Mouse (Mus musculus): ENCODE measurements around the gene Ccnk. TPM values are rescaled to one million over a fixed set of nuclear protein-coding genes. Genes with fewer than 3 reads are reported as not detected.

Gene Ccnk
- polyA plus RNA-seq, 1 experiment from 2014 or later = 6.0 TPM

DNA sequence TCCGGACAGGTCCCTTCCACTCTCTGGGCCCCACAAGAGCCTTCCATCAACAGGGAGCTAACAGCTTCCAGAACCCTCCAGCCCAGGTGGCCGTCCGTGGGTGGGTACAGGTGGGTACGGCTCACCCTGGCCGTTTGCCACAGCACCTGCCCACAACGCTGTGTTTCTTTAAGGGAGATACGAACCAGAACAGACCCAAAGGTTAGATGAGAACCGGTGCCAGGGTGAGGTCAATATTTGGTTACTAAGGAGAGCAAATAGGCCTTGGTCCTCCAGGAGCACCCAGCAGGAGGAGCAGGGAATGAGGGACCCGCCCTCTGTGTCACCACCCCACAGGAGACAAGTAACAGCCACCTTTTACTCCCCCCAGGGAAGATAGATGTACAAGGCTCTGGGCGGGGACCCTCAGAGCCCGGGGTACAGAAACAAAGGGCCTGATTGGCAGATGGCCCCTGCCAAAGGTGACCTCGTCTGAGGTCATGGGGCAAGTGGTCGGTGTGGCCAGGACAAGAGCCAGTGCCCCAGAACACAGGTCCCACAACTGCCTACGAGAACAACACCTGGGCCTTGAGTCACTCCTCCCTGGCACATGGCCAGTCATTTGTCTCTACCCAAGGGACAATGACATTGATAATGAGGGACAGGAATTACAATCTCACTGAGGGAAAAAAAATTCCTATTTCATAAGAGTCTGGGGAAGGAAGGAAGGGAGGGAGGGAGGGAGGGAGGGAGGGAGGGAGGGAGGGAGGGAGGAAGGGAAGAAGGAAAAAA, 55.6 kb downstream of the Ccnk start:
- Histone ChIP-seq H3K4me1 (ENCODE audit: control insufficient read depth, insufficient read depth, low read length) (peaks cover 47% of the 10 kb centered on the region), H3K4me2 (ENCODE audit: low read length) (no peak overlapping the region), H3K27ac (replicated peaks; ENCODE audit: low read depth, low read length) (no peak overlapping the region), H3K9ac (replicated peaks; ENCODE audit: low read length) (no peak overlapping the region), H3K4me3 (replicated peaks; ENCODE audit: low read depth, low read length) (no peak overlapping the region), H3K36me3 (ENCODE audit: control insufficient read depth, insufficient read depth, low read length) (no peaks in the 10 kb centered on the region), H3K27me3 (ENCODE audit: control insufficient read depth, insufficient read depth, low read length) (no peaks in the 10 kb centered on the region), H3K9me3 (ENCODE audit: control insufficient read depth, low read length) (no peaks in the 10 kb centered on the region)
- DNase-seq (no peak), ATAC-seq (ENCODE audit: low FRiP score, low TSS enrichment) (no peak)
- whole genome bisulfite sequencing = 83% methylated on average over 14 of the region's 14 CpGs

DNA sequence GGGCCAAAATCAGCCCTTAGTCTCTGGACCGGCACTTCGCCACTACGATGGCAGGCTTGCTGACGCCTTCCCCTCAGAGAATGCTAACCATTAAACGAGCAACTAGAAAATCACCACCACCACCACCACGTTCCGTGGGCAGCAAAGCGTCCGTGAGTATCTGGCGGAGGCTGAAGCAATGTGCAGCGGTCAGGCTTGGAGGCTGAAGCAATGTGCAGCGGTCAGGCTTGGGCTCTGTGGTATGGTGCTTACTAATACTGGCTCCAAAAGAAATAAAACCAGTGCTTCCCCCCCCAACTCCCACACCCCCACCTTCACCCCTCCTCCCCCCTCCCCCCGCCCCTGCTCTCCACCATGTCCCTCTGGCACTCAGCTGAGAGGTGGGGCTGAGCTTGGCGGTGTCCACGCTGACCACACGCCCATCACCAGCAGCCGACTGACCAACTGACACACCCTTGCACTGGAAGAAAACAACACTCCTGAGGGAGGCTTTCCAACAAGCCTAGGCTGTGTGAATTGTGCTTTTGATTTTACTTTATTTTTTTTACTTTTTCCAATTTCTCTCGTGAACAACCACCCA, 56.7 kb downstream of the Ccnk start:
- H3K27me3 ChIP-seq (ENCODE audit: control insufficient read depth, insufficient read depth, low read length) = no peaks in the 10 kb centered on the region
- H3K27ac ChIP-seq (replicated peaks; ENCODE audit: low read depth, low read length) = no peak overlapping the region
- WGBS = 74% methylated on average over 18 of the region's 18 CpGs
- H3K4me2 ChIP-seq (ENCODE audit: low read length) = no peak overlapping the region
- H3K36me3 ChIP-seq (ENCODE audit: control insufficient read depth, insufficient read depth, low read length) = no peaks in the 10 kb centered on the region
- DNase-seq = no peak
- peaks cover 56% of the 10 kb centered on the region for H3K4me1 ChIP-seq (ENCODE audit: control insufficient read depth, insufficient read depth, low read length)
- no peak overlapping the region for H3K4me3 ChIP-seq (replicated peaks; ENCODE audit: low read depth, low read length)
- H3K9me3 ChIP-seq (ENCODE audit: control insufficient read depth, low read length) = no peaks in the 10 kb centered on the region
- ATAC-seq (ENCODE audit: low FRiP score, low TSS enrichment) = no peak
- H3K9ac ChIP-seq (replicated peaks; ENCODE audit: low read length) = no peak overlapping the region

DNA sequence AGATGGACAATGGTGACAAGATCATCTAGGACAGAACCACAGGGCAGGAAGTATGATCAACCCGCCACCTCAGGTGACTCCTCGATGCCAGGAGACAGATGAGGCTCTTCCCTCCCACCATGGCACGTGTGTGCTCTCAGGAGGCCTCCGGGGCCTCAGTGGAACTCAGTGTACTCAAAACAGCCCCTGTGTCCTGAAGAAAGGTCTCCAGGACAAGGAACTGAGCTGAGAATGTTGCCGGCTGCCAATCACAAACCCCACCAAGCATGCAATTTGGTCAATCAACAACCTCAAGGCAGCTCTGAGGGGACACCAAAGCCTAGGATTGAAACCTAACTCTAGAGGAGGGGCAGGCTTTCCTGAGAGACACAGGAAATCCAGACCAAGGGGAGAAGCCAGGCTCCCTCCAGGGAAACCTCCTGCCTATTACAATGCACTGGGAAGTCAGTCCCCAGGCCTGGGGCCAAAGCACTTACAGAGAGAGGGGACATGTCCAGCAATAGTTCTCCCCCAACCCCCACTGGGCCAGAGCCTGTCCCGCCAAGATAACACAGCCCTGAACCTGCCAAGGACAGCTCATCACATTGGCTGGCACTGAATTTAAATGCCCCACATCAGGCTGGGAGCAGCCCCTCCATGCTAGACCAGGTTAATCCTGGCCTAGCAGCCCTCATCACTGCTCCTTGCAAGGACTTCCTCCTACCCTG, 58.1 kb downstream of the Ccnk start:
- Histone ChIP-seq H3K9me3 (ENCODE audit: control insufficient read depth, low read length) (no peaks in the 10 kb centered on the region), H3K9ac (replicated peaks; ENCODE audit: low read length) (no peak overlapping the region), H3K4me2 (ENCODE audit: low read length) (no peak overlapping the region), H3K36me3 (ENCODE audit: control insufficient read depth, insufficient read depth, low read length) (no peaks in the 10 kb centered on the region), H3K27ac (replicated peaks; ENCODE audit: low read depth, low read length) (peak overlapping the region; percentile 26; the same call in 1 of the 2 replicates), H3K27me3 (ENCODE audit: control insufficient read depth, insufficient read depth, low read length) (no peaks in the 10 kb centered on the region), H3K4me1 (ENCODE audit: control insufficient read depth, insufficient read depth, low read length) (peaks cover 57% of the 10 kb centered on the region), H3K4me3 (replicated peaks; ENCODE audit: low read depth, low read length) (no peak overlapping the region)
- no peak for DNase-seq
- ATAC-seq (ENCODE audit: low FRiP score, low TSS enrichment) = no peak
- WGBS = 65% methylated on average over 6 of the region's 6 CpGs

DNA sequence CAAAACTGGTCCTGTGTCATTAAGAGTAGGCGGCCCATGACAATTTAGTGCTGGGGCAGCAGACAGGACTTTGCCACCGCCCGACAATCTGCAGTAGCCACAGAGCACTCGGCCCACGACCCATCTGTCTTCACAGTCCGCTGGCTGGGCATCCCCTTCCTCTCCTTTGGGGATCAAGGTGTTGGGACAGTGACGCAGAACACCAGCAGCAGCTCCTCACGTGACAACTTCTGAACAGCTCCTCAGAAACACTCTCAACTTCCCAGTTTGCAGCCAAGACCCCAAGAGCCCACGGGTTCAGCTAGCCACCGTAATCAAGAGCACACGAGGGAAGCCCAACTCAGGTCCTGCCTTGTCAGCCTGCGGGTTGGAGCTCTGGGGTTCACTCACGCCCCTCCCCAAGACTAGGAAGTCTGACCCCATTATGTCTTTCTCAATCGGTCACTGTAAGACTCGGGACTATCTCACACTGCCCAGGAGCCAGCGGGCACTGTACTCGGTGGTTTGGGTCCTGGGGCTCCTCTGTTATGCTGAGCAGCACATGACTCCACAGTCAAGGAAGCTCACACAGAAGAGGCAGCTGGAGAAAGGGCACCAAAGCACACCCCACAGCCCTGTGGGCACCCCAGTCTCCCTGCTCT, 59.1 kb downstream of the Ccnk start:
- no peak overlapping the region for H3K4me2 ChIP-seq (ENCODE audit: low read length)
- H3K9me3 ChIP-seq (ENCODE audit: control insufficient read depth, low read length) = no peaks in the 10 kb centered on the region
- H3K4me1 ChIP-seq (ENCODE audit: control insufficient read depth, insufficient read depth, low read length) = peaks cover 66% of the 10 kb centered on the region
- H3K36me3 ChIP-seq (ENCODE audit: control insufficient read depth, insufficient read depth, low read length) = no peaks in the 10 kb centered on the region
- WGBS = 79% methylated on average over 17 of the region's 17 CpGs
- DNase-seq = no peak
- ATAC-seq (ENCODE audit: low FRiP score, low TSS enrichment) = no peak
- H3K9ac ChIP-seq (replicated peaks; ENCODE audit: low read length) = no peak overlapping the region
- H3K4me3 ChIP-seq (replicated peaks; ENCODE audit: low read depth, low read length) = no peak overlapping the region
- H3K27ac ChIP-seq (replicated peaks; ENCODE audit: low read depth, low read length) = no peak overlapping the region
- H3K27me3 ChIP-seq (ENCODE audit: control insufficient read depth, insufficient read depth, low read length) = no peaks in the 10 kb centered on the region

DNA sequence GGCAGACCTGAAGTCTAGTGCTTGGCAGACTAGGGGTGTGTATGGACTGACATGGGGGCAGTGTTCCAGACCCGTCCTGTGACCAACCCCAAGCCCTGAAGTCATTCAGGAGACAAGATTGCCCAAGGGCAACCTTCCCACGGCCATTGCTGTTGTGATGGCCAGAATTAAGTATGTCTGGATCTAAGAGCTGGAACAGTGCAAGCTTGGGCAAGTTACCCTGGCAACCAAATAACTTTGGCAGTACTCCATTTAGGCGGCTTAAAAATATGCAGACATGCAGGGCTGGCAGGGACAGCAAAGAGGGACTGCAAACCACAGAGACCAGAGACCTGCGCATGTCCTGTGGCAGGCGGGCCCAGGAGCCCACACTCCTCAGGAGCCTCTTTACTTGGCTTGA, 60.1 kb downstream of the Ccnk start:
- 10% methylated on average over 5 of the region's 5 CpGs for WGBS
- no peak overlapping the region for H3K4me3 ChIP-seq (replicated peaks; ENCODE audit: low read depth, low read length)
- no peak overlapping the region for H3K9ac ChIP-seq (replicated peaks; ENCODE audit: low read length)
- no peaks in the 10 kb centered on the region for H3K27me3 ChIP-seq (ENCODE audit: control insufficient read depth, insufficient read depth, low read length)
- ATAC-seq (ENCODE audit: low FRiP score, low TSS enrichment) = peak; percentile 22; the same call in 1 of the 2 replicates
- peaks cover 75% of the 10 kb centered on the region for H3K4me1 ChIP-seq (ENCODE audit: control insufficient read depth, insufficient read depth, low read length)
- no peak overlapping the region for H3K4me2 ChIP-seq (ENCODE audit: low read length)
- no peaks in the 10 kb centered on the region for H3K9me3 ChIP-seq (ENCODE audit: control insufficient read depth, low read length)
- no peaks in the 10 kb centered on the region for H3K36me3 ChIP-seq (ENCODE audit: control insufficient read depth, insufficient read depth, low read length)
- peak overlapping the region; percentile 85 for H3K27ac ChIP-seq (replicated peaks; ENCODE audit: low read depth, low read length)
- DNase-seq = peak; percentile 83

DNA sequence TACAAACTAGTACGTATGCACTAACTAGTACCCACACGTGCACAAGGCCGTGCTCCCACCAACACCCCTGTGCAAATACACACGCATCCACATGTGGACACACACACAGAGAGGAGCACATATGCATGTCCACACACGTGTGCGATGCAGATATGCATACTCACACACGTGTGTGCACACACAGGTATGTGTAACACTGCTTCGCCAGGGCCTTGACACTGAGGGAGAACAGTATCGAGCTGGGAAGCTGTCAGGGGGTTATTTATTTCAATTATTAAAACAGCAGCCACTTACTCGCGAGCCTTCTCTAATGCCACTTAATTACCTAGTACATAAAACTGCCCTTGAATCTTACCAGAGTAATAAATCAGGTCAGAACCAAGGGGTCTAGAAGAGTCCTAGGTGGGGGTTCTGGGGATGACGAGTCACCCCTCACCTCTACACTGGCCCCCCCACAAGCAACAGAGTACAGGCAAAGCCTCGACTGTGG, 61.1 kb downstream of the Ccnk start:
- Histone ChIP-seq H3K9me3 (ENCODE audit: control insufficient read depth, low read length) (no peaks in the 10 kb centered on the region), H3K9ac (replicated peaks; ENCODE audit: low read length) (peak overlapping the region; percentile 39; the same call in 1 of the 2 replicates), H3K27ac (replicated peaks; ENCODE audit: low read depth, low read length) (peak overlapping the region; percentile 85), H3K4me3 (replicated peaks; ENCODE audit: low read depth, low read length) (no peak overlapping the region), H3K36me3 (ENCODE audit: control insufficient read depth, insufficient read depth, low read length) (no peaks in the 10 kb centered on the region), H3K27me3 (ENCODE audit: control insufficient read depth, insufficient read depth, low read length) (no peaks in the 10 kb centered on the region), H3K4me1 (ENCODE audit: control insufficient read depth, insufficient read depth, low read length) (peaks cover 85% of the 10 kb centered on the region), H3K4me2 (ENCODE audit: low read length) (peak overlapping the region; percentile 39)
- ATAC-seq (ENCODE audit: low FRiP score, low TSS enrichment) = no peak
- WGBS = 54% methylated on average over 13 of the region's 13 CpGs
- peak; percentile 23 for DNase-seq

DNA sequence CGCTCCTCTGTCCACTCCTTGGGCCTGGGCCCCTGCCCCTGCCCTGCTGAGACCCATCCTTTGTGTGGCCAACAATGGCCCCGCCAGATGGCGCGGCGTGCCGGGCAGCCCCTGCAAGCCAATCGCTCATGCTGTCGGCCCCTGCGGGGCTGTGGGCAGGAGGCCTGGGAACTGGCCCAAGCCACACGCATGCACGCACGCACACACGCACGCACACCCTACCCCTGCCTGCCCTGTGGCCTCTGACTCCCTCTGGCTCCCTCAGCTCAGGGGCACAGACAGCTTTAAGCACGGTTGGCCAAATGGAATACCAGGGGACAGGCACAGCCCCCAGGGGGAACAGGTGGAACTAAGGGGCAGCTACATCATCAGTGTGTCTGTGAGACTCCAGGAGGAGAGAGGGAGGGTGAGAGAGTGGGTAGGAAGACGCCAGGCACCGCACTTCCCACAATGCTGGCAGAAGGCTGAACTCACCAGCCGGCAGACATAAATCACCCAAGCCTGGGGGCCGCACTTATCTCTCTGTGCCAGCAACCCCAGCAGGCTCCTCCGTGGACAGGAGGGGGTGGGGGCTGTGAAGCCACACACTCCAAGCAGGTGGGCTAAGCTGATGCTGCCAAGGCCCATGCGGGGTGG, 61.7 kb downstream of the Ccnk start:
- Histone ChIP-seq H3K36me3 (ENCODE audit: control insufficient read depth, insufficient read depth, low read length) (no peaks in the 10 kb centered on the region), H3K9ac (replicated peaks; ENCODE audit: low read length) (peak overlapping the region; percentile 39), H3K4me3 (replicated peaks; ENCODE audit: low read depth, low read length) (no peak overlapping the region), H3K4me1 (ENCODE audit: control insufficient read depth, insufficient read depth, low read length) (peaks cover 92% of the 10 kb centered on the region), H3K27me3 (ENCODE audit: control insufficient read depth, insufficient read depth, low read length) (no peaks in the 10 kb centered on the region), H3K27ac (replicated peaks; ENCODE audit: low read depth, low read length) (peak overlapping the region; percentile 85), H3K4me2 (ENCODE audit: low read length) (peak overlapping the region; percentile 39), H3K9me3 (ENCODE audit: control insufficient read depth, low read length) (no peaks in the 10 kb centered on the region)
- 7% methylated on average over 21 of the region's 21 CpGs for WGBS
- ATAC-seq (ENCODE audit: low FRiP score, low TSS enrichment) (peak; percentile 51), DNase-seq (peak; percentile 76)

DNA sequence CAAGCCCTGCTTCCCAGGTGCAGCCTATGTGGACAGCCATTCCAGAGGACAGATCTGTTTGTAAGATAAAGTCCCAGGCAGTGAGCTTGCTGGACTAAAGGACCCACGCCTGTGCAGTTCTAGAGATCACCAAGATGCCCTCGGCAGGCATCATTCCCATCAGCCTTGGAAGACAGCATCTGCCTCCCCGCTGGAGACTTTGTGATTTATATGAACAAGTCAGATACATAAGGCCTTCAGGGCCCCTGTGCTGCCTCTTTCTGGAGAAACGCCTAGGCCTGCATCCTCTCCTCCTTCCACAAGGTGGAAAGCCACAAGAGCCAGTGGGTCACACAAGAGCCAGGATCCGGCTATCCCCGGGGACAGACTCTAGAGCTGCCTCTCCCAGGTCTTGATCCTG, 62.2 kb downstream of the Ccnk start:
- Histone ChIP-seq H3K9me3 (ENCODE audit: control insufficient read depth, low read length) (no peaks in the 10 kb centered on the region), H3K4me2 (ENCODE audit: low read length) (peak overlapping the region; percentile 39), H3K9ac (replicated peaks; ENCODE audit: low read length) (peak overlapping the region; percentile 39; the same call in 1 of the 2 replicates), H3K27me3 (ENCODE audit: control insufficient read depth, insufficient read depth, low read length) (no peaks in the 10 kb centered on the region), H3K27ac (replicated peaks; ENCODE audit: low read depth, low read length) (peak overlapping the region; percentile 85), H3K4me1 (ENCODE audit: control insufficient read depth, insufficient read depth, low read length) (peaks cover 93% of the 10 kb centered on the region), H3K36me3 (ENCODE audit: control insufficient read depth, insufficient read depth, low read length) (no peaks in the 10 kb centered on the region), H3K4me3 (replicated peaks; ENCODE audit: low read depth, low read length) (no peak overlapping the region)
- 33% methylated on average over 6 of the region's 6 CpGs for WGBS
- peak; percentile 48 for DNase-seq
- ATAC-seq (ENCODE audit: low FRiP score, low TSS enrichment) = no peak

All from midbrain, embryonic 14.5 days (tissue).